ENCODE assay signal across 27 mouse cellular contexts in the genomic region with DNA sequence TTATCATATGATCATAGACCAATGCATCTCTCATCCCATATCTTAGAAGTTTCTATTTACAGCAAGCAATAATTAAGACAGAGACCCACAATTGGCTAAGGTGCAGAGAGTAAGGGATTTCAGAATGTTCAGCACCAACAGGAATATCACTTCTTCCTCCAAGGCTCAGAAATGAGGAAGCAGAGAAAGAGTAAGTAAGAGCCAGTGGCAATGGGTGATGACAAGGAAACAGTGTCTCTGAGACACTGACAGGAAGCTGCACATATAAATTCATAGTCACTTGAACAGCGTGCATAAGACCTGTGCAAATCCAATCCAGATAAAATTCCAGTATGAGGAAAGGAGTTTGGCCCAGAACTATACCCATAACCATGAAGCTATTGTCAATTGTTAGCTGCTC.
"Had no signal": no experiment of that assay in that cellular context is flagged by ENCODE, and none has a peak within 500 bp of the region (broad histone marks: within the 10 kb centered on the region; RNA-seq: fewer than 3 reads in every experiment).

No protein-coding gene starts in this region.

- H3K4me1 ChIP-seq: heart, embryonic 15.5 days; hindbrain, embryonic 13.5 days; hindbrain, embryonic 15.5 days had no signal

- DNase-seq: gastrocnemius, adult 2 months; gastrocnemius, postnatal 10 days; gastrocnemius, postnatal 25 days; heart, adult 11 months; heart, adult 2 months; heart, postnatal 14 days; heart, postnatal 36 days; kidney, adult 11 months; kidney, adult 2 months; kidney, adult 9 months; kidney, postnatal 14 days; kidney, postnatal 36 days; layer of hippocampus, adult 9-11 months; left cerebral cortex, postnatal 4 days had no signal

- H3K4me3 ChIP-seq: gastrocnemius, adult 2 months; heart, adult 2 months; heart, embryonic 13.5 days; heart, embryonic 15.5 days; hindbrain, embryonic 13.5 days; hindbrain, embryonic 15.5 days; kidney, embryonic 15.5 days; left cerebral cortex, adult 2 months; limb, embryonic 13.5 days; limb, embryonic 15.5 days had no signal

- H3K9me3 ChIP-seq: hindbrain, embryonic 13.5 days; hindbrain, embryonic 15.5 days; kidney, embryonic 15.5 days; limb, embryonic 13.5 days; limb, embryonic 15.5 days had no signal

- H3K27ac ChIP-seq: gastrocnemius, adult 2 months; heart, adult 2 months; heart, embryonic 13.5 days; heart, embryonic 15.5 days; hindbrain, embryonic 13.5 days; hindbrain, embryonic 15.5 days; hindbrain, postnatal 0 days; kidney, embryonic 15.5 days; kidney, postnatal 0 days; left cerebral cortex, adult 2 months; limb, embryonic 13.5 days; limb, embryonic 15.5 days had no signal

- H3K9ac ChIP-seq: heart, embryonic 13.5 days; heart, embryonic 15.5 days; hindbrain, embryonic 13.5 days; hindbrain, embryonic 15.5 days; kidney, embryonic 15.5 days; limb, embryonic 13.5 days; limb, embryonic 15.5 days had no signal

- H3K4me2 ChIP-seq: heart, embryonic 11.5 days; heart, embryonic 13.5 days; heart, embryonic 15.5 days; hindbrain, embryonic 13.5 days; hindbrain, embryonic 15.5 days; kidney, embryonic 15.5 days; limb, embryonic 13.5 days; limb, embryonic 15.5 days; liver, embryonic 11.5 days had no signal

- ATAC-seq: hindbrain, postnatal 0 days; intestine, embryonic 16.5 days had no signal

- H3K27me3 ChIP-seq: hindbrain, embryonic 13.5 days; hindbrain, embryonic 15.5 days; kidney, embryonic 15.5 days; limb, embryonic 13.5 days; limb, embryonic 15.5 days had no signal

- H3K36me3 ChIP-seq: heart, embryonic 13.5 days; heart, embryonic 15.5 days; hindbrain, embryonic 13.5 days; hindbrain, embryonic 15.5 days; kidney, embryonic 15.5 days; limb, embryonic 13.5 days; limb, embryonic 15.5 days had no signal
